Mouse (Mus musculus) cerebellum, adult 18-20 months (tissue): Measurements from ENCODE around the gene Ice2.

Source experiments
- DNase-seq, 2 experiments: peaks; one replicate each; pipeline ENCODE4 v3.0.0; 2021

The Ice2 gene

GRCm38 (mm10) chr9:69464109-69464756 lies 66.5 kb downstream of the Ice2 start:
- DNase-seq, result no peak

DNA sequence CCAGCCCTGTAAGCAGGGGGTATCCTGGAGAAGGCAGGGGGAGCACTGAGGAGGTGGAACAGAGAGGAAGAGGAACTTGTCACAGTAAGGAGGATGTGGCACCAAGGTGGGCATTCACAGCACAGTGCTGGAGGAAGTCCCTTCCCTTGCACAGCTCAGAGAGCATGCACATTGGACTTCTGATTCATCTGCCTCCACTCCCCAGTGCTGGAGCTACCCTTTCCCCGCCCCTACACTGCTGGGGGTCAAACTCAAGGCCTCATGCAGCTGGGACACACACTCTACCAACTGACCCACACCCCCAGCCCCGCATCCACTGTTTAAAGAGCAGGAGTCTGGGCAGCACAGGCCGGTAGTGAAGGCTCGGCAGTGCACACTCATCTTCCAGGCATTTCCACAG lies 68.4 kb downstream of the Ice2 start:
- no peak for DNase-seq

GRCm38 (mm10) chr9:69467310-69467939 lies 69.7 kb downstream of the Ice2 start:
- no peak for DNase-seq

- DNase-seq, result no peak
Measured at GRCm38 (mm10) chr9:69468991-69469390, 71.3 kb downstream of the Ice2 start.

- DNase-seq, result no peak
Measured at GRCm38 (mm10) chr9:69470362-69470761, 72.7 kb downstream of the Ice2 start.

- no peak for DNase-seq
Measured at GRCm38 (mm10) chr9:69470921-69471320, 73.2 kb downstream of the Ice2 start.

- DNase-seq, result no peak
Measured at GRCm38 (mm10) chr9:69472724-69473123, 75.0 kb downstream of the Ice2 start.

DNA sequence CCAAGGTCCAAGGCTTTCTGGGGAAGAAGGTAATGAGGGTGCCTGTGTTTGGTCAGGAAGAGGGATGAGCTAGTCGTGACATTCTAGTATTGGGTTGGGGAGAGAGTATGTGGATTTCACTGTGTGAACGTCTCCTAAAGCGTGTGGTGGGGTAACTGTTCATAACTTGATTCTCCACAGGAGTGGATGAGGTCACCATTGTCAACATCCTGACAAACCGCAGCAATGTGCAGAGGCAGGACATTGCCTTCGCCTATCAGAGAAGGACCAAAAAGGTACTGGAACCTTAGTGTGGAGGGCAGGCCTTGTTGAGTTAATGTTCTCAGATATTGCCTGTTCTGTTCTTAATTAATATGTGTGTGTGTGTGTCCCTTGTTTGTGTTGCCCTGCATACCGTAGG lies 78.2 kb downstream of the Ice2 start:
- no peak for DNase-seq

DNA sequence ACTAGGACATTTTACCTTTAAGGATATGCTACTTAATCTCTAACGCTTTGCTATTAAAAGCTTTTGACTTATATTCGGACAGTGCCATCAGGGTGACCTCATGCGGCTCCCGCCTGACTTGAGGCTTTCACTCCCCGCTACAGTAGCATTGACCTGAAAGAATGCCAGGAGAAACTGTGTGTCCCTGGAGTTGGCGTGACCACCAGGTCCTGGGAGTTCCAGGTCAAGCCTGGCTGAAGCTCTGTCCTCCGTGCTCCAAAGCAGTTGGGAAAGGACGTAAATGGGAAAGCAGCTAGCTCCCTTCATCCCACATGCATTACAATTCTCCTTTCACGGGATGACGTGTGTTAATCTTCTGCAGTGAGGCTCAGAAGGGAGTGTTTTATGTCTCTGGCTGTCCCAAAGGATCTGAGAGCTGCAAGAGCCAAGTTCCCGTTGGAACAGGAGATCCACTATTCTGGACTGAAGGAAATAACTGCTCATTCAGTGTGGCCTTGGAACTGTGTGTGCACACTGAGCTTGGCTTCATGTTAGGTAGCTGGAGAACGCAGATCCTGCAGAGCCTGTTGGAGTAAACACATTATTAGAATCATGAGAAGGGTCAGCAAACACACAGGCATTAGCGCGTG lies 79.6 kb downstream of the Ice2 start:
- DNase-seq, result no peak

DNA sequence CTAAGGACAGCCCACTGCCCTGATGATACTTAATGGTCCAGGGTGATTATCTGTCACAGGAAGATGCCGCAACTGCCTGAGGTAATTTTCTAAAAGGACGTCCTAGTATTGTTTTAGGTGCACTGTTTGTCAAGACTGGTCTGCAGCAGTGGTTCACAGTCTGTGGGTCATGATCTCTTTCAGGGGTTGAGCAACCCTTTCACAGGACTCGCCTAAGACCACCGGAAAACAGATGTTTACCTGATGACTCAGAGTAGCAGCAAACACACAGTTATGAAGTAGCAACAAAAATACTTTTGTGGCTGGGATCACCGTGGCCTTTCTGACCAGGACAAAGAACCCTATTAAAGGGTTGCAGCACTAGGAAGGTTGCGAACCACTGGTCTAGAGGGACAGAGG lies 80.1 kb downstream of the Ice2 start:
- DNase-seq, result no peak

DNA sequence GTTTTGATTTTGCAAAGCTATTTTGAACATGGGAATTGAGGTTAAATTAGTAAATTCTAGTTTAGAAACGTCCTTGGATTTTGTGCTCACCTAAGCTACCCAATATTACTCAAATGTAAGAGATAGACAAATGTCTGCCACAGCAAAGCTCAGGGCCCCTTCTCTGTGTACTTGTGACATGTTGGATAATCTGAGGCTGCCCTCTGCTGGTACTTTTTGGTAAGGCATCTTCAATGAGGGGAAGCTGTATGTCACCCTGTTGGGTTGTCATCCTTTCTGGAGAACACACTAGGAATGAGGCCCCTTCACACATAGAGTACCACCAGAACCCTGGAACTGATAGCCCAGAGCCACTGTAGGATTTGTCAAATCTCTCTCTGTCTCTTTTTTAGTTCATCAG lies 82.6 kb downstream of the Ice2 start:
- DNase-seq, result peak; percentile 72 to 79
